Mouse (Mus musculus): ENCODE data around the gene Ifi35.
A peak's percentile ranks its signal among the peaks of the same experiment; 100 is the strongest.
"Not testable (repeated sequence)": the region's sequence is repeated elsewhere in the genome, so short reads cannot be mapped to it uniquely, and the experiment has no call there.

Gene Ifi35

DNA sequence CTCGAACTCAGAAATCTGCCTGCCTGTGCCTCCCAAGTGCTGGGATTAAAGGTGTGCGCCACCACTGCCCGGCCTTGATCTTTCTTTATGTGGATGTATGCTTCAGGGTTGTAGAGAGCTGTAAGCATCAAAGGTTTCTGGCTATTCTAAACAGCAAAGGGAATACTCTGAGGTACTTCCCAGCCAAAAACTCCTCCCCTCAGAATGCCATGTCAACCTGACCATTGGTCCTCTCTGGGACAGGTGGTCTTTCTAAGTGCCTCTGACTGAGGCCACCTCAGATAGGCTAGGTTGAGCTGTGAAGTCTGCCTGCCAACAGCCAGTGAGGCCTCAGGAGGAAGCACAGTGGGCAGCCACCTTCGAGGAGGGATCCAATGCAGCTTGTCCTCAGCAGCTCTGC lies 692 bp downstream of the Ifi35 start:
- DNase-seq = no peak

DNA sequence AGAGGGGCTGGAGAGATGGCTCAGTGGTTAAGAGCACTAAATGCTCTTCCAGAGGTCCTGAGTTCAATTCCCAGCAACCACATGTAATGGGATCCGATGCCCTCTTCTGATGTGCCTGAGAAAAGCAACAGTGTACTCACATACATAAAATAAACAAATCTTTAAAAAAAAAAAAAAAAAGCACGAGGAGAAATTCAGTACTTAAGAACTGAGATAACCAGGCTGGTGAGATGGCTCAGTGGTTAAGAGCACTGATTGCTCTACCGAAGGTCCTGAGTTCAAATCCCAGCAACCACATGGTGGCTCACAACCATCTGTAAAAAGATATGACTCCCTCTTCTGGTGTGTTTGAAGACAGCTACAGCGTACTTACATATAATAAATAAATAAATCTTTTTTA lies 1.4 kb downstream of the Ifi35 start:
- not testable (repeated sequence) for DNase-seq

DNA sequence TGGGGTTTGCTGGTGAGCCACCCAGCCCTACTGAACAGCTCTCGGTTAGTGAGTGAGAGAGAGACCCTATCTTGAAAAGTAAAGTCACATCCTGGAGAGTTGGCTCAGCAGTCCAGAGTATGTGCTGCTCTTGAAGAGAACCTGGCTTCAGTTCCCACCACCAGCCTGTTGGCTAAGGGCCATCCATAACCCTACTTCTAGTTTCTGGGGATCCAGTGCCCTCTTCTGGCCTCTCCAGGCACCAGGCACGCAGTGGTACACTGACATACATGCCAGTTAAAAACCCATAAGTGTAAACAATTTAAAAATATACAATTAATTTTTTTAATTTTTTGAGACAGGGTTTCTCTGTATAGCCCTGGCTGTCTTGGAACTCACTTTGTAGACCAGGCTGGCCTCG lies 2.2 kb downstream of the Ifi35 start:
- no peak for DNase-seq

DNA sequence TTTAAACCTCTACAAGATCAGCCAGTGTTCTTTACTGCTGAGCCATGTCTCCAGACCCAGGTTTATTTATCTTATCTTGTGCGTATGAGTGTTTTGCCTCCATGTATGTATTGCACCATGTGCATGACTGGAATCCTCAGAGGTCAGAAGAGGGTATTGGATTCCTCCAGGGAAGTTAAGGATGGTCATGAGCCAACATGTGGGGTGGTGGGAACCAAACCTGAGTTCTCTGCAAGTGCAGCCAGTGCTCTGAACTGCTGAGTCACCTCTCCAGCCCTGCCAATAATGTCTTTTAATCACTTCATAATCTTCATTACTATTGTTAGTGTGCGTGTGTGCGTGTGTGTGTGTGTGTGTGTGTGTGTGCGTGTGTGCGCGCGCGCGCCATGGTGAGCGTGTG lies 3.3 kb downstream of the Ifi35 start:
- no peak for DNase-seq

DNA sequence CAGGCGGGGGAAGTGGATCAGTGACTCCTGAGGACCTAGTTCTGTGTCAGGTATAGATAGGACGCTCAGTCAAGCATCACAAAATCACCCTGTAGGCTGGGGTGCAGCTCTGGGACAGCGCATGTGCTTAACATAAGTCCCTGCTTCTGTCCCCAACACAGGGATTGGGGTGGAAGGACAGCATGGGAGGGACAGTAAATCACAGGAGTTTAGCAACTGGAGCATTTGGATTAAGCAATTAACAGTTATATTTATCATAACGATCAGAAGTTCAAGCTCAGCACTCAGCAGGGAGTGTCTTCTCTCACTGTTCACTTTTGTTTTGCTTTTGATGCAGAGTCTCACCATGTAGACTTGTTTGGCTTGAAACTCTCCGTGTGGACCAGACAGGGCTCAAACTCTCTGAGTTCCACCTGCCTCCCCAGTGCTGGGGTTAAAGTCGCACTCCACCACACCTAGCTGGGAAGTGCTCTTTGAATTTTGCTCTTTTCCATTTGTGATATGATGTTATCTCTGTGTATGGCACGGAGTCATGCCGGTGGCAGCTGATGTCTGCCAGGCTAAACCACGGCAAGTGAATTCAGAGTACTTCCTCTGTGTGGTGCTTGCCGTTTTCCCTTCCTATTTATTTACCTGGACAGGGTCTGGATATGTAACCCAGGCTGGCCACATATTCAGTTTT lies 4.0 kb downstream of the Ifi35 start:
- no peak for DNase-seq

DNA sequence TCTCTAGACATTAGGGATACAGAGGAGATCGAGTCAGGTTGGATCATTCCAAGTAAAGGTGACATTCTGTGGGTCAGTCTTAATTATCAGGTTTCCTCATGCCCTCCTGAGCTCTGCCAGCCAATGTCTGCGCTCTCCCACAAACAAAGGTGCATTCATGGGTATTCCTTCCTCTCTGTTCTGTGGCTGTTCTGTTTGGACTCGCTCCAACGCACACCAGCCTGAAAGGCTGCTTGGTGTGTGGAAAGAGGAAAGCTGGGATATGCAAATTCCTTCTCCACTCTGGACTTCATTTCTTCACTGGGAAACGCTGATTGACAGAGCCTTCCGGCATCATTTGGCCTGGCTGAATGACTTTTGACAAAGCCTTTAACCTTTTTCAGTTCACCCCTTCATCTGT lies 6.5 kb downstream of the Ifi35 start:
- DNase-seq = no peak

DNA sequence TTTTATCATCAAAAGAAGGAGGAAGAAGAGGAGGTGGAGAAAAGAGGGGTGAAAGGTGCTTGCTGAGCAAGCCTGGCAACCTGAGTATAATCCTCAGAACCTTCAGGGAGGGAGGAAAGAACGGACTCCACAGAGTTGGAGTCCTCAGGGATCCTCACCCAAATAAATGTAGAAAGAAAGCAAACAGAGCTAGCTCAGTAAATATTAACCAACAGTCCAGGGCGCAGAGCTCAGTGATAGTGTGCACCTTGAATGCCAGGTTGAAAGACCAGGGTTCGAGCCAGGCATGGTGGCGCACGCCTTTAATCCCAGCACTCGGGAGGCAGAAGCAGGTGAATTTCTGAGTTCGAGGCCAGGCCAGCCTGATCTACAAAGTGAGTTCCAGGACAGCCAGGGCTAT lies 7.4 kb downstream of the Ifi35 start:
- no peak for DNase-seq

DNA sequence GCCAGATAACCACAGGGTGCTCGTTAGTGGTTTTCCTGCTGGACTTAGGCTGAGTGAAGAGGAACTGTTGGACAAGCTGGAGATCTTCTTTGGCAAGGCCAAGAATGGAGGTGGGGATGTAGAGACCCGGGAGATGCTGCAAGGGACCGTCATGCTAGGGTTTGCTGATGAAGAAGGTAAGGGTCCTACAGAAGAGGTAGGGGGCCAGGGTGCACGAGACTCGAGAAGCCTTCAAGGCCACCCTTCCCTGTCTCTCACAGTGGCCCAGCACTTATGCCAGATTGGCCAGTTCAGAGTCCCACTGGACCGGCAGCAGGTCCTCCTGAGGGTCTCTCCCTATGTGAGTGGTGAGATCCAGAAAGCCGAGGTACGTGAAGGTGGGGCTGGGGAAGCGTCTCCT lies 9.4 kb downstream of the Ifi35 start:
- no peak for DNase-seq

DNA sequence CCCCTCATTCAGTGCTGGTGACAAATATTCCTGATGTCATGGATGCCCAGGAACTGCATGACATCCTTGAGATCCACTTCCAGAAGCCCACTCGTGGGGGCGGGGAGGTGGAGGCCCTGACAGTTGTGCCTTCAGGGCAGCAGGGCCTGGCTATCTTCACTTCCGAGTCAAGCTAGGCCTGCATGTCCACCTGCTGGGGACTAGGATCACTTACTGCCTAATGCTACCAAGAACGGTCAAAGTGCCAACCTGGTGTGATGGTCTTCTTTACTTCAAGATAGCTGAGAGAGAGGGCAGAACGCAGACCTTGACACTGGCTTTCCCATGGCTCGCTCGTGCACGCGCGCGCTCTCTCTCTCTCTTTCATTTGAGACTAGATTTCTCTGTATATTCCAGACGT lies 10.0 kb downstream of the Ifi35 start:
- no peak for DNase-seq

DNA sequence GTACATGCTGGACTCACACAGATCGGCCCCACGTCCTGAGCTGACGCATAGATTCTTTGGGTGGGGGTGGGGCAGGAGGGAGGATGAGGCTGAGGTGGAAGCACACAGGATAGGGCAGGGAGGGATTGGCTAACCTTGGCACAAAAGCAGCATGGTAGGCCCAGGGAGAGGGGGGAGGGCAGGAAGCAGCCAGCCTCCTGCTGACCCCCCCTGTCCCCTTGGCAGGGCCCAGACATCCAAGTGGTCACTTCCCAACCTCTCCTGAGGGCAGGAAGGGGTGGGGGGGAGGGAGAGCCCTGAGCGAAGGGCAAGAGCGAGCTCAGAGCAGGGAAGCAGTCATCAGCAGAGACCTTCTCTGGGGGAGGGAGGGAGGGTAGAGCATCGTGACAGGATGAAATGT lies 11.5 kb downstream of the Ifi35 start:
- DNase-seq = no peak

DNA sequence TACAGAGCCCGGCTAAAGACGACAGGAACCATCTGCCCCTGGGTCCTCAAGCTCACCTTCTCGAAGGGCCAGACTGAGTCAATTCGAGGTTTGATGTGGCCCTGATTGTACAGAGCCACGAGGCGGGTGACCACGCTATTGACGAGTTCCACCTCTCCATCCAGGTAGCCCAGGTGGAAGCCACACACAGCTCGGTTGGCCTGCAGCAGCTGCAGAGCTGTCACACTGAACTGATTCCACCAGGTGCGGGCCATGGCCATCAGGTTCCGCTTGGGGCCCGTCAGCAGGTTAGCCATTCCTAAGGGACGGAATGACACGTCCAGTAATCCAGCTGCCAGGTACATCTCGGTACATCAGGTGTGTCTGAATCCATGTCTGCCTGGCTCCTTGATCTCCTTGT lies 12.1 kb downstream of the Ifi35 start:
- DNase-seq = no peak

DNA sequence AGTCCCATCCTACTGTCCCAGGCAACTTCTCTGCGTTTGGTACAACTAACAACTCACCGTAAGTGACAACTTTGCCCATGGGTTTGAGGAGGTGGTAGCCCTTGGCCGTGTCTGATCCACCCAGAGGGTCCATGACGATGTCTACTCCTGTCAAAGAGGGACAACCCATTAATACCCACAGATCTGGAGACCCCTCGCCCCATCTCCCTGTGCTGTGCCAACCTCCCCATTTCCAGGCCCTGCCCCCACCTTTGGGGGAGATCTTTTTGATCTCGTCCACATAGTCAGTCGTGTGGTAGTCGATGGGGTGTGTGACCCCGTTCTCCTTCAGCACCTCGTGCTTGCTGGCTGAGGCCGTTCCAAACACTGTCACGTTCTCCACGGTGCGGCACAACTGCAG lies 13.9 kb downstream of the Ifi35 start:
- DNase-seq = no peak

DNA sequence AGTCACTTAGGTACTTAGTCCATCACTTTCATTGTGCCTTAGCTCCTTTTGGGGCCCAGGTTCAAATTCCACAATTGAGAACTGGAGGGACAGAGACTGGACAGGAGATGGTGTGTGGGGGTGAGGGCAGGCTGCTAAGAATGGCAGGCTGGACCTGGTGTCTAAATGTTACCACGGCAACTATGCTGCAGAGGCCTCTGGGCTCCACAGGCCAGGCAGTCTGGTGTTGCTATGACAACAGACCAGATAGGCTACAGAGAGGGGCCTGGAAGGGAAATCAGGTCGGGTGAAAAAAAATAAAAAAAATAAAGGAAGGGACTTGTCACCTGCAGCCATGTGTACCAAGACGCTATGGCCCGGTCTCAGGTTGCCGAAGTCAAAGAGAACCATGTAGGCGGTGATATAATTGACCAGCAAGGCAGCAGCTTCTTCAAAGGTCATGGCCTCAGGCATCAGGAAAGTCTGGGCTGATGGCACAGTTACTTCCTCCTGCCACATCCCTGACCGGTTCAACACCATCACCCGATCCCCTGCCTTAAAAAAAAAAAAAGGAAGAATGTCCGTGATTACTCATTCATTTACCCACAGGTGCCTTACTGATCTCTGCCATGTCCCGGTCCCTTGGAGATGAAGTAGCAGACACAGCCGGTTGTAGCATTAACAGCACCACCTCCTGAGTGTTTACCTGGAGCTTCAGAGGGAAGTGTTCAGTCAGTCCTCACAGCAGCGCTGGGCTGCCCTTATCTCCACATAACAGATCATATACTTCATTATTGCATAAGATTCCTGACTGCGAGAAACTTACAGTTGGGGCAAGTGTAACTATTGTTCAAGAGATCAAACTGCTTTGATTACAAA lies 14.6 kb downstream of the Ifi35 start:
- DNase-seq = no peak

DNA sequence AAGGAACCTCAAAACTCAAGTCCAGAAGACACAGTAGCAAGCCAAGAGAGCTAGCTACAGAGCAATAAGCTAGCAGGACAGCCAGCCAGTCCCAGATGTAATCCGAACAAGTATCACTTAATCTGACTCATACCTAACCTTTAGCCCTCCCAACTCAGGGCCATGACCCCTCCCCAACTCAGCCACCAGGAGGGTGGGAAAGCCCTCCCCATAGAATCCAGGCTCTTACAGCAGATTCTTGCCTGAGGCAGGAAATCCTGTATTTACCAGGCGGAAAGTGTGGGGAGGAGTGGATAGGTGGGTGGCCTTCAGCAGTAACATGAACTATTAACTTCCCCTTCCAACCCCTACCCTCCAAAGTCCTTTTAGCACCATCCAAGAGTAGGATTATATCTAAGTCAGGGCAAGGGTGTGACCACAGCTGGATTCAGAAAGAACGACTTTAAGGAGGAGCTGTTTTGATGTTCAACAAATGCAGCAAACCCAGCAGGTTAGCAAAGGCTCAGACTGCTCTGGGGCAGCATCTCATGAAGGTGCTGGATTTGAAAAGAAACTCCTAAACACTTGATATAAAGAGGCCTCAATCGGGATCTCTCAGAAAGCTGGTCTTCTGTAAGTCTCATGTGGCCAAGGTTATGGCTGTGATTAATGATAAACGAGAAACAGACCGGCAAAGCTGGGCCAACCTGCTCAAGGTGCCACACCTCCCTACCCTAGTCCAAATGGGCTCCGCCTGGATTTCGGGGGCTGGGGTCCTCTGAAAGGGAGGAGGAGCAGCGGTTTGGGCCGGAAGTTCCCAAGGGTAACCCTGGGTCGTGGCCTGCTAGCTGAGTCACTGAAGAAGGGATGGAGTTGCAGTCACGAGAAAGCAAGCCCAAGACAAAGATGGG lies 16.2 kb downstream of the Ifi35 start, which contains the start of gene Rnd2:
TSS of gene Rnd2 (plus strand) at position 789 of the 890 bp plus-strand sequence.
- DNase-seq = no peak

DNA sequence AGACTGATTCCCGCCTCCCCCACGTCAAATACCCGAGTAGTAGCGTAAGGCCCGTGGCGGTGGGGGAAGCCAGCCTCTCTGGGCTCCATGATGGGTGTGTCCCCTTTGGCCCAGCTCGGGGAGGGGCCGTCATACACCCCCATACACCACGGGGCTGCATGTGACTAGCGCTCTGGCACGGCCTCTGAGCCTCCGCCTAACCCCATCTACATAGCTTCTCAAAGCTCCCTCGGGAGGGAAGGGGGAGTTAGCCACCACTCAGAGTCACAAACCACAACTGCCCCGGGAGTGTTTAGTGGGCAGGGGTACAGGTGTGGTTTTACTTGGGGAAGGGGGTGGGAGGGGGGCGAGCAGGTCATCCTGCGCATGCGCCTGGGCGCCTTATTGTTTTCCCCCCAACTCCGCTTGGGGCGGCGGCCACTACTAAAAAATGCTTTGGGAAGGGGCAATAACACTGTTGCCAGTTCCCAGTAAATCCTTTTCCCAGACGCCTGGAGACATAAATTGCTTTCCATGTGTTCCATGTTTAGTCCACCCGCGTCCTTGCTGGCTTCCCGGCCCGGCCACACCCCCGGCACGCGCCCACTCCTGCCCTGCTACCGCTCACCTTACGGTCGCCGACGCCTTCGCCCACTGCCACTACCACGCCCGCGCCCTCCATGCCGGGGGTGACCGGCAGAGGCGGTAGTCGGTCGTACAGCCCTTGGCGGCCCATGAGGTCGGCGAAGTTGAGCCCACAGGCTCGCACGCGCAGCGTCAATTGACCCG lies 17.1 kb downstream of the Ifi35 start:
- no peak for DNase-seq

DNA sequence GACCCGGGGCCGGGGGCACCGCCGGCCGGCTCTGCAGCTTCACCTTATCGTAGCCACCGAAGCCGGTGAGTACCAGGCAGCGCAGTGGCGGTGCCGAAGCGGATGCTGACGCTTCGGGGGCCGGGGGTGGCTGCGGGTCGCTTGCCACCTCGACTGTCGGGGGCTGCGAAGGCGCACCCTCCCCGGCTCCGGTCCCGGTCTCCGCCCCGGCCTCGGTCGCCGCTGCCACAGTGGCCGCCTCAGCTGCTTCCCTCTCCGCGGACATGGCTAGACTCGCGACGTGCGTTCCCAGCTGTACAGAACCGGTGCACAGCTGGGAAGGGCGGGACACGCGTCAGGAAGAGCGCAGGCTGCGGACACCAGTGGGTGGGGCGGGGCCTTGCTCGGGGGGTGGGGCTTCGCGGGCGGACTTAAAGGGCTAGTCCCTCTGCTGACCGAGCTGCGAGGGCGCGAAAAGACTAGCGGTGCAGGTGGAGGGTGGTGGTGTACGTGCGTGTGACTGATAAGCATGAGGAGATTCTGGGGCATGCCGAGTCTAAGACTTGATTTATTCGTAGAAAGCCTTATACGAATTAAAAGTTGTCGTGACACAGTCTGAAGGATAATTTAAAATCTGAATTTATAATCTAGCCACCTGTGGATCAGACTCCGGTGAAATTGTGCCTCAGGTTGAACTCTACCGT lies 17.8 kb downstream of the Ifi35 start, which contains the start of gene Vat1:
TSS of gene Vat1 (minus strand) at position 362 of the 683 bp plus-strand sequence.
- peak; percentile 41 for DNase-seq

DNA sequence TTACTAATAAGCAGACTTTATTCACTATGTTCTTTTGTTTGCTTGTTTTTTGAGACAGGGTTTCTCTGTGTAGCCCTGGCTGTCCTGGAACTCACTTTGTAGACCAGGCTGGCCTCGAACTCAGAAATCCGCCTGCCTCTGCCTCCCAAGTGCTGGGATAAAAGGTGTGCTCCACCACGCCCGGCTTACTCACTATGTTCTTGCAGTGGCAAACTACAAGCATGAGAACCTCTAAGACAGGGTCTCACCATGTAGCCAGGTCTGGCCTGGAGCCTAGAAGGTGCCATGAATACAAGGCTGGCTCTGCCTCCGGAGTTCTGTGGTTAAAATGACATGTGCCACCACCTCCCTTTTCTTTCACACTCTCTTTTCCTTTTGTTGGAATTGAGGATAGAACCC lies 18.3 kb downstream of the Ifi35 start:
- not testable (repeated sequence) for DNase-seq

DNA sequence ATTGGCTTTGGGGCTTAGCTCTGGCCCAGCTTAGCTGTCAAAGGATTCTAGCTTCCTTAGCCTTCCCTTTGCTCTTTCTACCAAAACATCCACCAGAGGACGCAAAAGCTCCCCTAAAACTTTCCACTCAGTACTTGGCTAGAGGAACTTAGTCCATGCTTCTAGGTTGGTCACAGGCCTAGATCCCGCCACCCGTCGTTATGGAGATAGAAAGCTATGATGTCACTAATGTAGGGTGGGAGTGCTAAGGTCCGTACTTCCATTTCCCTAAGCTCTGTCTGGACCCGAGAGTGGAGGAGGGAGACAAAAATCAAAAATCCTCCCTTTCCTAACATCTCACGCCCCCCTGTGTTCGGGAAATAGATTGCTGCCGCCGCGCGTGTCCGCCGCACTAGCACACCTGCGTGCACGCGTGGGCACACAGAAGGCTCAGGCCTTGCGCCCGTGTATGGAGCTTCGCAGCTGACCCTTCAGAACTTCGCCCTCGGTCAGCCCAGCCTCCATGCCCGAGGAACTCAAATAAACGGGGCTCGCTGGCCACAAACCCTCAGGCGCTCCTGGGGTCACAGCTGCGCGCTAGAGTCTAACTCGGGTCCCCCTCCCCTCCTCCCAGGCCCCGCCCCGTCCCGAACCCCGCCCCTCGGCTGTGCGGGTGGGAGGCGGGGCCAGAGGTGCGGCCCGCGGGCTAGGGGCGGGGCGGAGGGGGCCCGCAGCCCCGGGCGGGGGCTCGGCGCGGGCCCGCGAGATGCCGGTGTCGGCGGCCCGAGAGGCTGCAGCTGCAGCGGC lies 19.5 kb downstream of the Ifi35 start:
- peak; percentile 48 for DNase-seq

DNA sequence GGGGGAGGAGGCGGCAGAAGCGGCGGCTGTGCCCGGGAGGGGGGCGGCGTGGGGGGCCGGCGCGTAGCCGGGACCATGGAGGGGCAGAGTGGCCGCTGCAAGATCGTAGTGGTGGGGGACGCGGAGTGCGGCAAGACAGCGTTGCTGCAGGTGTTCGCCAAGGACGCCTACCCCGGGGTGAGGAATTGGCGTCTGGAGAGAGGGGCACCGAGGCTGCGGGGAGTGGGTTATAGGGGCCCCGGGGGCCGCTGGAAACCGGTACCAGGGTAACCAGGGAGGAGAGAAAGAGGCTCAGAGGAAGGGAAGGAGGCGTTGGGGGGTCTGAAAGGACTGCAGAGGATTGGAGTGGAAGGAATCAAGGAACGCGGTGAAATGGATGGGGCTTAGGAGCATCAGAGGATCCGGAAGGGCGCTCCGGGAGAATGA lies 20.1 kb downstream of the Ifi35 start:
- peak; percentile 29 for DNase-seq

DNA sequence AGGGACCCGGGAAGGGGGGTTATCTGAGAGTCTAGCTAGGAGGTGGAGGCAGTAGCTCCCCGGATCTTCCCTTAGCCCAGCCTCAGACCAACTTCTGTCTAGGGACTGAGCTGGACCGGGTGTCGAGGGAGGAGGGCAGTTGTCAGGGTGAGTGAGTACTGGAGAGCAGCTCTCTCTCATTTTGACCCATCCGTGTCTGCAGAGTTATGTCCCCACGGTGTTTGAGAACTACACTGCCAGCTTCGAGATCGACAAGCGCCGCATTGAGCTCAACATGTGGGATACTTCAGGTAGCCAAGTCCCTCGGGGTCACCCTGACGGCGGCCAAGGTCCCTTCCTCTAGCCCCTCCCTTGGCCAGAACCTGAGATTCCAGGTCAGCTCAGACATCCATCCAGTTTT lies 20.5 kb downstream of the Ifi35 start:
- DNase-seq = no peak

DNA sequence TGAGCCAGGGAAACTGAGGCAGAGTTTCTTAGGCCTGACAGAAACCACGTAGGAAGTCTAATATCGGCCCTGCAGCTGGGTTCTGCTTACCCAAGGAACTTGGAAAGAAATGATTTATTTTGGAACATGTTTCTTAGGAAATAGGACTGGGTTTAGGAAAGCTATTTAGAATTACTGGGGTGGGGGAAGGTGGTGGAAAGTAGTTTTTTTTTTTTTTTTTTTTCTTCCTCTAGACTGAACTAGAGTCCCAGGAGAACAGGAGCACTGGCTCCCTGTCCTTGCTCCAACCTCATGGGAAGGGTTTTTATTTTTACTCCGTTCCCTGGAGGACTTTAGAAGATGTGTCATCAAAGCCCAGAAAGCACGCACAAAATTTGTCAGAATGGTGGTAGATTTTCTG lies 20.9 kb downstream of the Ifi35 start:
- DNase-seq = no peak

Measured in cerebellum, adult 11 months (tissue).